Mouse (Mus musculus) ovary, adult 18-20 months (tissue): Measurements from ENCODE around the gene Psrc1.

Experiments
- DNase-seq: peaks from one replicate; pipeline ENCODE4 v3.0.0; 2022; ENCODE audit warnings: low spot score, mixed read lengths

The Psrc1 gene

GRCm38 (mm10) chr3:108383485-108384354, at the start of gene Psrc1:
Gene Psrc1 (plus strand): TSS chr3:108383839.
- peak; percentile 78 for DNase-seq

DNA sequence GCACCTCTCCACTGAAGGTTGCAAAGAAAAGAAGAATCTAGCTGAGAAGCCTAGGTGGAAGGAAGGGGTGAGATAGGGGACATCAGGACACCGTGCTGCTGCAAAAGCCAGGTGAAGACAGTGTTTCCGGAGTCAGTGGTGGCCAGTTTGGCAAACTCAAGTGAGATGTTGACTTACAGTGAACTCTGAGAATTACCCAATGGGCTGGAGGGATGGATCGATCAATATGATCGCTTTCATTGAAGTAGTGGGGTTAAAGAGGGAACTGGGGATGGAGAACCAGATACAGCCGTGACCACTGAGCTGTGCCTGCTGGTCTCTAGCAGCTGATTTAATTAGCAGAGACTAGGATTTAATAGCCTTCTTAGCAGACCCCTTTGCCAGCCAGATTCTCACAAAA, 46.8 kb upstream of the Psrc1 start:
- no peak for DNase-seq

DNA sequence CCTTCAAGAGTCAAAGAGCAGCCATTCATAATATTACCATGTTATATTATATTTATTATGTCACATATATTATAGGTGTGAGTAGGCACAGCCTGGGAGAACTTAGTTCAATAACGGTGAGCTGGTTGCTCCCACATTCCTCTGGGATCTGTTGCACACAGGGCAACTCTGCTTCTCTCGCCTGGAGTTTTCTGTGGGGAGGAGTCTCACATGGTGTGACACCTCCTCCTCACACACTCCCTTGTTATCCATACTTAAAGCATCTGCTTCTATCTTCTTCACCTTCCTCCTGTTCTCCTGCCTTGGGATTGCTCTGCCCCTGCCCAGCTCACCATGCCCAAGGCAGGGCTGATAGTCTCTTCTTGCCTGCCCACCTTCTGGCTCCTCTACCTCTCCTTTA, 42.6 kb upstream of the Psrc1 start:
- no peak for DNase-seq

DNA sequence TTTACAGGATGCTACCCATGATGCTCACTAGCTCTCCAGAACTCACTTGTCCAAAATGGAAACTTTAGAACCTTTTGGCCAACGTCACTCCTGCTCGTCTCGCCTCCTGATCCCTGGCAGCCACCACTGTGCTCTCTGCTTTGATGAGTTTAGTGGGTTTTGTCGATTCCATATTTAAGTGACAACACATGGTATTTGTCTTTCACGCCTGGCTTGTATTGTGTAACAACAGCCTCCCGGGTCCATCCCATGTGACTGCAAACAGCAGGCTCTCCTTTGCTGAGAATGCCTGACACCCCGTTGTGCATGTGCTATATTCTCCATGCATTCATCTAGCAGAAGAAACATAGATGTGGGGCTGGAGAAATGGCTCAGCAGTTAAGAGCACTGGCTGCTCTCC, 41.5 kb upstream of the Psrc1 start:
- DNase-seq = no peak

DNA sequence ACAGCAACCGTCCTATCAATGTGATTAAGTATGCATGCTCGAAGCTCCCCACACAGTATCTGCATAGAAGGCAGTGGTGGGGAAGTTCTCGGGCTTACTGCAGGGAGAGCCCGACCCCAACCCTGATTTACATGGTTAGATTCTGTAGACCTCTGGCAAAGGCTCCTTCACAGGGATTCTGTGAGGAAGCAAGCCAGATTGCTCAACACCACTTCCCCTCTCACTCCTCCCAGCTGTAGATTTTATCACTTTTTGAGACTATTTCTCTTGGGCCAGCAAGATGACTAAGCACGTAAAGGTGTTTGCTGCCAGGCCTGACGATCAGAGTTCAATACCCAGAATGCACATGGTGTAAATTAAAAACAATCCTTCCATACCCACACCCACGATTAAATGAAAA, 37.8 kb upstream of the Psrc1 start:
- DNase-seq = no peak

- DNase-seq = no peak
Observed at GRCm38 (mm10) chr3:108348376-108348775, 35.3 kb upstream of the Psrc1 start.

GRCm38 (mm10) chr3:108355245-108355644, 28.4 kb upstream of the Psrc1 start:
- DNase-seq = no peak

GRCm38 (mm10) chr3:108357051-108357450, 26.6 kb upstream of the Psrc1 start:
- DNase-seq = no peak

GRCm38 (mm10) chr3:108358445-108358844, 25.2 kb upstream of the Psrc1 start:
- DNase-seq = no peak

DNA sequence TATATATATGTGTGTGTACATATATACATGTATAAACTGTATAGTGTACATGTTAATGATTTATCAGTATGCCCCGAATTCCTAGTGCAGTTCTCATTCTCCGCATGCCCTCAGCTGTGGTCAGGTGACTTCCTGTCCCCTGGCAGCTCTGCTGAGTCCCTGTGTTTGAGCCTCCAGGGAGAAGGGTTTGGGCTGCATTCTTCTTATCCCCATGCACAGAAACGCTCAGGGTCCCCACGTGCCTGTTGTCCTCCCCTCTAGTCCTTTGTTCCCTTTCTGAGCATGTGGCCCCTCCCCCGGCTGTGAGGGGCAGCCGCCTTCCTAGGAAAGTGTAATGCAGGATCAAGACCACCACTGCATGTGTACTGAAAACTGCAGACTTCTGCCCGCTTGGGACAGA, 22.7 kb upstream of the Psrc1 start:
- DNase-seq = no peak

DNA sequence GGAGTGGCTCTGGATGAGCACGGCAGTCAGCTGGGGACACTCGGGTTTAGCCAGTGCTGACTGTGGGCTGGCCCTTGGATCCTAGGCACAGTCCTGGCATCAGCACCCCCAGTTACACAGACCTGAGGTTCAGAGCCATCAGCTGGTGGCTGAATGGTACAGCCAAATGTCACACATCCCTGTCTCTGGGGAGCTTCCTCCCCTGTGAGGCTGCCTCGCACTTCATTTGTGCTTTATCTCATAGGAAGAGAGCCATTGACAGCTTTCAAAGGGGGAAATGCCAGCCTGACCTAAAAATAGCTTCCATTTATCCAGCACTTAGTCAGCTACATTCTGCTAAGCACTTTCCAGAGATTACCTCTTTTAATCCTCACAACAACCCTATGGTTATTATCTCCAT, 20.0 kb upstream of the Psrc1 start:
- DNase-seq = no peak

DNA sequence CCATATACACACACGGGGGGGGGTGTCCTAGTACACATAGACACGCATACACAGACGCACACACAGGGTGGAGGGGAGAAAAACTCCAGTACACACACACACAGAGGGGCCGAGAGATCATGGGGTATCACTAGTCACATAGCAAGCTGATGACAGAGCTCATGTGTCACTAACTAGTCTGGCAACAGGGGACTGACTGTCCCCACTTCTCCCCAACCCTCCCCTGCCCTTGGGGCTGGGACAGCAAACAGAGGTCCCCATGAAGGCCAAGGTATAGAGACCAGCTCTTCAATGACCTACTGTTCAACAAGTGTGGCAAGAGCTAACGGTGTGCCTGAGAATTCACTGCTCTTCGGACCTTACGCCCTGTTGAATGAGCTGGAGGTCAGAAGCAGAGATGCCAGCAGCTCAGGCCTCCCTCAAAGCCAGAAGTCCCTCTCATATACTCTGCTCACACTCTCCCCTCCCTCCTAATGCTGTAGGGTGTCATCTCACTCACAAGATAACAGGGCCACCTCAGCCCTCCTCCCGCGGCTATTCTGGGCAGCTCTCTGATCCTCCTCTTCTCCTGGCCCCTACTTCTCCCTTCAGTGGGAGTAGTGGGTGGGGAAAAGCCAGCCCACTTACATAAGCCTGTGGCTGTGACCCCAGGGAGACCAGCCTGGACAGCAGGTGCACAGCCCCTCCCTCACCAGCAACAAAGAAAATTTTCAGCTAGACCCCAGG, 19.2 kb upstream of the Psrc1 start, which contains the start of gene Mybphl:
Gene Mybphl (plus strand): TSS at position 642 of the 726 bp plus-strand sequence.
- no peak for DNase-seq

DNA sequence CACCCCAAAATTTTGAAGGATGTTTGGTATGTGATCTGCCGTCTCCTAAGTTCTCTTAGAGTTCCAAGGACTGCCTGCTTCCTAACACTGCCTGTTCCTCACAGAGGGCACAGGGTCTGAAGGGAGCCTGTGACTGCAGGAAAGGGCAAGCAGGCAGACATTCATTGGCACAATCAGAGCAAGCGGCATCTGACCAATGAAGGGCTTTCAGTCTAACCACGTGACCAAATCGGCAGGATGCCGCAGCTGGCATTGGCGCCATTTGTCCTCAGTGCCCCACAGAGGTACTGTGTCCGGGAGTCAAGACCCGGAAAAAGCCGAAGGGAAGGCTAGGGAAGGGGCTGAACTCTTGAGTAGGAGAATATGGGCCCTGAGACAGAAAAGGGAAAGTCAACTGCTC, 16.5 kb upstream of the Psrc1 start:
- DNase-seq = no peak

- DNase-seq = no peak
Observed at GRCm38 (mm10) chr3:108367828-108368227, 15.8 kb upstream of the Psrc1 start.

GRCm38 (mm10) chr3:108368721-108369120, 14.9 kb upstream of the Psrc1 start:
- no peak for DNase-seq

GRCm38 (mm10) chr3:108372274-108372673, 11.4 kb upstream of the Psrc1 start:
- no peak for DNase-seq

- no peak for DNase-seq
Observed at GRCm38 (mm10) chr3:108372691-108373090, 10.9 kb upstream of the Psrc1 start.

DNA sequence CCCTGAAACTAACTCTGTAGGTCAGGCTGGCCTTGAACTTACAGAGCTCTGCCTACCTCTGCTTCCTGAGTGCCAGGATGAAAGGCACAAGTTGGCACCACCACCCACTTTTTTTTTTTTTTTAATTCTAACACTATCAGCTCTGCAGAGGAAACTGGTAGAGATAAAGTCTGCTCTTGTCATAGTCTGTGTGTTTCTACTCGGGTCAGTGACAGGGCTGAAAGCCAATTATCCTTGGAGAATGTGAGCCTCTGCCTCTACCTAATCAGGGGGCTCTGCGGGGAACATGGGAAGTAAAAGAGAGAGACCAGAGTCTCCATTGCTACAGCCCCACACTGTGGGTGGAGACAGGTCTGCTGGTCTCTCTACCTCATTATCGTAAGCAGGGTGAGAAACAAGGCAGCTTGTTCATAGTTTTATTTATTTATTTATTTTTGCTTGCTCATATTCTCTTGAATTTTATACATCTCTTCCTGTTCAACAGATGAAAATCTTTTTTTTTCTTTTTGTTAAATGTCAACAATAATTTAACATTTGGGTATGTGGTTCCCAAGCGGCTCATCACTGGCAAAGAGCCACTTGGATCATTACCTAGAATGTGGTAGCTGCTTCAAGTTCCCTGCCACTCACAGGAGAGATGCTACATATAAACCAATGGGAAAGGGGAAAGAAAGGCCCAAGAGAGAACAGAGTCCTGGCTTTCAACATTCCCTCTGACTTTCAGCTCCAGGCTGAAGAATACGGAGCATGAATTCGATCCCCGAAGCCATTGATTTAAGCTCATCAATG, 4.6 kb upstream of the Psrc1 start:
- no peak for DNase-seq

DNA sequence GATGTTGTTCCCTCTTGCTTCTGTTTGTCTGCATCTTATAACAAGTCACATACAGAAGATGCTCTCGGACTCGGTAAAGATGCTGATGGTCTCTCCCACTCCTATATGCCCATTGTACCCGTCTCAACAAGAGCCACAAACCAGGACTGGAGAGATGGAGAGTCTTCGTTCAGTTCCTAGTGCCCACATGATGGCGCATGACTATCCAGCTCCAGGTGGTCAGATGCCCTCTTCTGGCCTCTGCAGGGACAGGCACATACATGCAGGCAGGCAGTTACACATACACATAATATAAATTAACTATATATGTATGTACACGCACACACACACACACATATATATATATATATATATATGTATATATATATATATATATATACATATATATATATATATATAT, 2.9 kb upstream of the Psrc1 start:
- no peak for DNase-seq

DNA sequence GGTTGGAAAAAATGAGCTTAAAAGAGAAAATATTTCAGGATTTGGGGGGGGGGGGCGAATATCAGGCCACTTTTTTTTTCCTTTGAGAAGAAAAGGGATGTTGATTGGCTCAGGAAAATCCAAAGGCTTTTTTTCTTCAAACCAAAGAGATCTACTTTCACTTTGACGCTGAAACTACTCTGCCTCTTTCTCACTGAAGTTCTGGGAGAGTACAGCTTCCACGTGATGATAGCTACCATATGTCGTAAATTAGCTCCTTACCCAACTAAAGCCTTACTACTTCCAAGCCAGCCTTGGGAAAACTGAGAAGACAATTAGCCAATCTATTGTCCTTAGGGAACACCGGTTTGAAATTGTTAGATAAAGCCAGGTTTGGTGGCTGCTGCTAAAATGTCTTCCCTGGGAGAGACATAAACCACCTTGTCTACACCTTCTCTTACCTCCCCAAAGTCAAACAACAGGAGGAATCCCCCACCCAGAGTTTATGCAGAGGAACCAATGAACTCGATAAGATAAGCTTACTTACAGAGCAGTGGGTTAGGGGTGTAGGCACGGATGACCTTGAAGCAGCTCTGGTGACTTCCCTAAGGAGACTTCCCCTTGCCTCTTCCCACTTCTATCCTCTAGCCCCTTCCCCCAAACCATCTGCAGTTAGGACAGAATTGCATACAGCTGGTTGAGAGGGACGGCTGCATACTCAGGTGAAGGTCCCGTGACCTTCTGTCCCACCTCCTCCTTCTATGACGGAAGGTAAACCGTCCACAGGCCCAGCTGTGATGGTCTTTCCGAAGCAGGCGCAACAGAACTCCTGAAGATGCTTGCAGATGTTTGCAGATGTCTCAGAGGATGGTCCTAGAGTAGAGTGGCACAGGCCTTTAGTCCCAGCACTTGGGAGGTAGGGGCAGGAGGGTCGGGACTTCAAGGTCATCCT, 1.4 kb upstream of the Psrc1 start:
- no peak for DNase-seq

DNA sequence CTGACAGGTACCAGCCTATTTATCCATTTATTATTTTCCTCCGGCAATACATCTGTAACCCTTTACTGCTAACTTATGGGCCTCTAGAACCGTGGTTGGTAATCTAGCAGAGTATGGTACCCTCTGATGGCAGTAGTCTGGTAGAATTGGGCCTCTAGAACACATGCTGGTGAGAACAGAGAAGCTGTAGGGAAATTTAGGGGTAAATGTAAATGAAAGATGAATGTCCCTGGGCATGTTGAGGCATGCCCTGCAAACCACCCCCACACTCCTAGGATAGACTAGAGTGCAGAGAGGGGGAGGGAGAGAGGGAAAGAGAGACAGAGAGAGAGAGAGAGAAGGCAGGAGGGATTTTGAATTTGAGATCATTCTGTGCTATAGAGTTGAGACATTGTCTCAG, 786 bp downstream of the Psrc1 start:
- no peak for DNase-seq
